Mouse (Mus musculus): ENCODE measurements around the gene Dnajb6.

- TF ChIP-seq CTCF (IDR thresholded peaks at IDR 0.05; ENCODE audit: extremely low read depth, insufficient read length, insufficient replicate concordance, low read depth, low read length) = no peak
- no peak for TF ChIP-seq POLR2A (IDR thresholded peaks at IDR 0.05; ENCODE audit: low read depth, low read length)
Measured at GRCm38 (mm10) chr5:29772651-29773330, 37.3 kb downstream of the Dnajb6 start.
